12 mouse cellular contexts compared by ENCODE assay signal in the genomic region with DNA sequence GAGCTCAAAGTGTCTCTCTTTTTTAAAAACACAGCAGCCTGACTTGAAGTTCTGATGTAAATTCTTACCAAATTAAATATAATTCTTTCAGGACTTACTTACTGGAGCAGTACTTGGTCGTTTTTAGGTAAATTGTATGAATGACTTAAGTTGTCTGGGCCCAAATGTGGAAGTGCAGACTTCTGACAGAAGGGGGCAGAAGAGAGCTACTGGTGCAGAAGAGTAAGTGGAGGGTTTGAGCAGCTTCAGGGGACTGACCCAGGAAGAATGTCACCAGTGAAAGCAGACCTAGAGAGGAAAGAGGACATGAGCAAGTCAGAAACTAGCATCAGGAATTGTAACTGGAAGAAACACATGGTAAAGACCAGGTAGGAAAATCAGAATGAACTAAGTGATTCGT.
DNase-seq lines count a peak whose midpoint lies in the region; ATAC-seq and TF ChIP-seq lines count a peak whose summit lies in the region.
"Had no signal": no experiment of that assay in that cellular context is flagged by ENCODE, and none has a peak within 500 bp of the region (broad histone marks: within the 10 kb centered on the region; RNA-seq: fewer than 3 reads in every experiment).

No protein-coding gene starts in this region.

- peak; percentile 5 to 12 for DNase-seq in cerebellum, postnatal 14 days
- DNase-seq in cerebellum, adult 8-10 months: no peak
- peak; percentile 17 for DNase-seq in kidney, postnatal 10 days
- no peak for DNase-seq in kidney, postnatal 25 days
- DNase-seq in retina, postnatal 1 day: peak; percentile 8
- no peak for DNase-seq in retina, embryonic 14.5 days (ENCODE audit: low spot score)
- DNase-seq in stomach, postnatal 0 days (ENCODE audit: low spot score): no peak
- DNase-seq in neural tube, embryonic 10.5 days (ENCODE audit: extremely low spot score, low spot score): no peak
- DNase-seq: lung, adult 18-20 months had no signal

- H3K9ac ChIP-seq in stomach, postnatal 0 days (ENCODE audit: low read length): no peak overlapping the region
- H3K9ac ChIP-seq: embryonic facial prominence, embryonic 12.5 days; forebrain, embryonic 12.5 days had no signal

- no peak overlapping the region for H3K27ac ChIP-seq in stomach, postnatal 0 days (replicated peaks)
- H3K27ac ChIP-seq: embryonic facial prominence, embryonic 12.5 days; forebrain, embryonic 12.5 days had no signal

- no peak for TF ChIP-seq EP300 in stomach, postnatal 0 days (optimal IDR thresholded peaks at IDR 0.05)

- H3K36me3 ChIP-seq in stomach, postnatal 0 days (ENCODE audit: control insufficient read depth, insufficient read depth, low read length): no peaks in the 10 kb centered on the region
- H3K36me3 ChIP-seq: embryonic facial prominence, embryonic 12.5 days; forebrain, embryonic 12.5 days had no signal

- WGBS in stomach, postnatal 0 days: 61% methylated on average over 2 of the region's 2 CpGs

- no peaks in the 10 kb centered on the region for H3K9me3 ChIP-seq in stomach, postnatal 0 days (ENCODE audit: control insufficient read depth, low read length)
- H3K9me3 ChIP-seq: embryonic facial prominence, embryonic 12.5 days; forebrain, embryonic 12.5 days had no signal

- H3K27me3 ChIP-seq in stomach, postnatal 0 days (ENCODE audit: control insufficient read depth, insufficient read depth, low read length): no peaks in the 10 kb centered on the region
- H3K27me3 ChIP-seq: embryonic facial prominence, embryonic 12.5 days; forebrain, embryonic 12.5 days had no signal

- no peaks in the 10 kb centered on the region for H3K4me1 ChIP-seq in stomach, postnatal 0 days (replicated peaks; ENCODE audit: control insufficient read depth, insufficient read depth)
- H3K4me1 ChIP-seq: embryonic facial prominence, embryonic 12.5 days; forebrain, embryonic 12.5 days had no signal

- peak; percentile 61 for TF ChIP-seq CTCF in stomach, postnatal 0 days (IDR thresholded peaks at IDR 0.05; ENCODE audit: low read depth)

- no peak for ATAC-seq in stomach, postnatal 0 days (ENCODE audit: low FRiP score, low TSS enrichment)
- ATAC-seq: midbrain, embryonic 16.5 days had no signal

- H3K4me2 ChIP-seq in stomach, postnatal 0 days (replicated peaks; ENCODE audit: low read depth): no peak overlapping the region
- H3K4me2 ChIP-seq: embryonic facial prominence, embryonic 12.5 days; forebrain, embryonic 12.5 days had no signal

- H3K4me3 ChIP-seq in stomach, postnatal 0 days (ENCODE audit: low read depth, low read length): no peak overlapping the region
- H3K4me3 ChIP-seq: embryonic facial prominence, embryonic 12.5 days; forebrain, embryonic 12.5 days had no signal

Comparison
In these comparisons a context has a peak if more than half of its experiments do, and no peak if none do; other contexts are left out.
1. DNase-seq: peak in cerebellum, postnatal 14 days (2 of 2), kidney, postnatal 10 days (single experiment) and retina, postnatal 1 day (single experiment); none in cerebellum, adult 8-10 months (single experiment), kidney, postnatal 25 days (0 of 2), retina, embryonic 14.5 days (single experiment), stomach, postnatal 0 days (single experiment) and neural tube, embryonic 10.5 days (single experiment).